Mouse (Mus musculus) NIH3T3 (cell line): ENCODE measurements around the gene Lcn3.
"Not testable (repeated sequence)": the region's sequence is repeated elsewhere in the genome, so short reads cannot be mapped to it uniquely, and the experiment has no call there.

Experiments
- DNase-seq: peaks from one replicate; pipeline ENCODE4 v3.0.0-alpha.2; 2012; ENCODE audit warnings: low read depth

Gene Lcn3

DNA sequence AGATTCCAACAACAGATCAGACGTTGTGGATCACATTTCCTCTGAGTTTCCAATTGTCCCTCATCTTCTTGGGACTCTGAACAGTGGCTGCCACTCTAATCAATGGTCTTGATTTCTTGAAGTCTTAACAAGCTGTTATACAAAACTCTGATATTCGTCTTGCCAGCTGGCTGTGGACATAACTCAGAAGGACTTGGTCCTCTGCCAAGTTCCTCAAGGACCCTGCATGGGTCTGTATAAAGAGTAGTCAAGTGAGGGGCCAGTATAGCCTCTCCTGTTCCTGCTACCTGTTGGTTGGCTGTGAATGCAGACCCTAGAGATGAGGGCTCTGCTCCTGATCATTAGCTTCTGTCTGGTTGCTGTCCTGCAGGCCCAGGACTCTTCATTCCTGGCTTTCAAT is at the start of gene Lcn3:
Lcn3 (plus strand) TSS at position 301 of the 400 bp plus-strand sequence.
- DNase-seq, result no peak

GRCm38 (mm10) chr2:25717222-25717621 is 48.1 kb upstream of the Lcn3 start:
- DNase-seq, result no peak

DNA sequence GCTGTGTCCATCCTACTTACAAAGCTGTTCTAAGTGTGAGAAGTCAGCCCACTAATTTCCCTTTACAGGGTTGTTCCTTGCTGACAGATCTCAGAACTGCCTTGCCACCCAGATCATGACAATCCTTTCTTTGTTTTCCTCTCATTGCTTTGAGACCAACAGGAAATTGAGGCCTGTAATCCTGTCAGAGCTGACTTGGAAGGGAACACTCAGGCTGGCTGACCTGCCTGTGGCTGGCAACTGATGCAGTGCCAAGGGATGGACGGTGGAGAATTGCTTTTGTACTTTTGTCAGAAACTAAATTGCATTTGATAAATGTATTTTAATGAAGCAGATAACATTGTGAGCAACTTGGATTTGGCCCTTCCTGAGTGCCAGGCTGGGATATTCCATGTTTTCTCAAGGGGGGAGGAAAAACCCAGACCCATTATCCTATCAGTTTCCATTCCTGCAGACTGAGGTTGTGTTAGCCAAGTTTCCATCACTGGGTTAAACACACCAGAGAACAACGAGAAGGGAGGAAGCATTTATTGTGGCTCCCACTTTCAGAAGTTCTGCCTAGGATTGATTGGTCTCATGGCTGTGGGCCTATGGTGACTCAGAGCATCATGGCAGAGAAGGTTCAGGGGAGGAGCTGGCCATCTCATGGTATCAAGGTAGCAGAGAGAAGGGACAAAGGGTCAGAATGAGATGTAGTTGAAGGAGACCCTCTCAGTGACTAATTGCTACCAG is 32.0 kb upstream of the Lcn3 start:
- no peak for DNase-seq

DNA sequence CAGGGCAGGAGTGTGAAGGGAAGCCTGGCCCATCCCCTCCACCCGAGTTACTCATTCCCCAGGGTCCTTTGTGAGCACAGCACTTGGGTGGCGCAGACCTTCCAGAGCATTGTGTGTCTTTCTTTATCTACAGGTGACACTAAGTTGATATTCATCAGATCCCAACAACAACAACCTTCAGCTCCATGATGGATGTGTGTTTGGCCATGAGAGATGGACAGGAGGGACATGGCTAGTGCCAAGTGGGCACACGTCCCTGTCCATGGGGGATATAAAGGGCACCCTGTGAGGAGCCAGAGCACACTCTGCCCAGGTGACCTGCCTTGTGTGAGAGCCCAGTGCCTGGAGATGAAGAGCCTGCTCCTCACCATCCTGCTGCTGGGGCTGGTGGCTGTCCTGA is 28.7 kb upstream of the Lcn3 start, which contains the start of gene Obp2b:
Obp2b (plus strand) TSS at position 301 of the 400 bp plus-strand sequence.
- DNase-seq, result not testable (repeated sequence)

DNA sequence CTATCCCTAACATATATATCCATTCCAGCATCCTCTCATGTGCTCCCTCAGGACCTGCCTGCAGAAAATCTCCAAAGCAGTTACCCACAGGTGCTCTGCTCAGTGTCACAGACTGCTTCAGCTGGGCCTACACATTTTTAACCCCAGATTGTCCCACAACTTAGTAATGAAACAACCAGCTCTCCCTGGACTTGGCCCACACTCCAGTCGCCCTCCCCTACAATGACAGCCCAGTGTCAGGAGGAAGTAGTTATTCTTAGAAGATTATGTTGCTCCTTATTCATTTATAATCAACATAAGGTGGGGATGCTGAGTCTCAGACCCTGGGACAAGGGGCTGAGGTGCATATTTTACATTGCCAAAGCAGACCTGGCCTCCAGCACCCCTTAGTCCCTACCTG is 23.7 kb upstream of the Lcn3 start:
- DNase-seq, result no peak

GRCm38 (mm10) chr2:25754201-25754600 is 11.2 kb upstream of the Lcn3 start:
- no peak for DNase-seq

DNA sequence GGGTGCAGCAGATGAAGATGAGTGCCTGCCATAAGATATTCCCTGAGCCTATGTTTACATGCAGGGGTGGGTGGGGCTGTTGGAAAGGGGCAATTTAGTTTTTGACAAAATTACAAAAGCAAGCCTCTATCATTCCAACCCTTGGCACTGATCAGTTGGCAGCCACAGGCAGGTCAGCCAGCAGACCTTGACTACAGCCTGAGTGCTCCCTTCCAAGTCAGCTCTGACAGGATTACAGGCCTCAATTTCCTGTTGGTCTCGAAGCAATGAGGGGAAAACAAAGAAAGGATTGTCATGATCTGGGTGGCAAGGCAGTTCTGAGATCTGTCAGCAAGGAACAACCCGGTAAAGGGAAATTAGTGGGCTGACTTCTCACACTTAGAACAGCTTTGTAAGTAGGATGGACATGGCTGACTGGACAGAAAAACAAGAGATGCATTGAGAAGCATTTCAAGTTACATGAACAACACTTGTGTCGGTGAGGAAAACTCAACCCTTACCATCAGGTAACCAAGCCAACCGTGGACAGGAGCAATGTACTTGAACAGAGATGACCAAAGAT is 7.2 kb upstream of the Lcn3 start:
- no peak for DNase-seq

- no peak for DNase-seq
Measured at GRCm38 (mm10) chr2:25767764-25768163, 2.4 kb downstream of the Lcn3 start.

DNA sequence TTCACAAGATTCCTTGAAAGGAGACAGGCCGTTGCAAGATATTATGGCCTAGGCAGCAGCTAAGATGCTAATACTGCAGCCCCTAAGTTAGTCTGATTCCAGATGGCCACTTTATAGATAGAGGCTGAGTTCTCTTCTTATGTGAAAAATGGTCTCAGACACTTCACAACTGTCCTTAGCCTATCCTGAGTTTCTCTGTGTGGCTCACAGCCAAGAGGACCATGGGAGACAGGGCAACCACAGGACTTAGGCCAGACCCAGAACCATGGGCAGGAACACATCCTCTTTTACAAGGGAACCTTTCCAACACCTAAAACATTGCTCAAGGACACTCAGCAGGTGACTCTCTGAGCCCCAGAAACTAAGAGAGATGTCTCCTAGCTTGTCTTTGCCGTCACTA is 8.1 kb downstream of the Lcn3 start:
- no peak for DNase-seq

DNA sequence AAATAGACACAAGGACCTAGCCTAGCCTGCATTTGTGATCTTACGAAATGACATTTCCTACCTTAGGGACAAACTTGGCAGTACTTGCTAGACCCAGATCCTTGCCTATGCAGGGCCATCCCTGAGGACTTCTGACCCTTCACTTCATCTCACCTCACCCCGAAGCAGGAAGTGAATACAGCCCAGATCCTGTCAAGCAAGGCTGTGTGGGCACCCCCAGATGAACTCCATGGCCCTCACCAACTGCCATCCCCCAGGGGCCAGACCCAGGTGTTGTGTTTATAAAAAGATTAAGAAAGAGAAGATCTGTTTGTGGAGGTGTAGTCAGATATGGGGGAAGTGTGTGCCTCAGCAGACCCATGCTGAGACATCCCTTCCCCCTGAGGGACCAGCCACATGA is 9.3 kb downstream of the Lcn3 start:
- DNase-seq, result no peak

GRCm38 (mm10) chr2:25775991-25776390 is 10.6 kb downstream of the Lcn3 start:
- DNase-seq, result no peak

GRCm38 (mm10) chr2:25776717-25777116 is 11.3 kb downstream of the Lcn3 start, which contains the start of gene Lcn11:
Gene Lcn11 (plus strand): TSS chr2:25777017.
- no peak for DNase-seq

DNA sequence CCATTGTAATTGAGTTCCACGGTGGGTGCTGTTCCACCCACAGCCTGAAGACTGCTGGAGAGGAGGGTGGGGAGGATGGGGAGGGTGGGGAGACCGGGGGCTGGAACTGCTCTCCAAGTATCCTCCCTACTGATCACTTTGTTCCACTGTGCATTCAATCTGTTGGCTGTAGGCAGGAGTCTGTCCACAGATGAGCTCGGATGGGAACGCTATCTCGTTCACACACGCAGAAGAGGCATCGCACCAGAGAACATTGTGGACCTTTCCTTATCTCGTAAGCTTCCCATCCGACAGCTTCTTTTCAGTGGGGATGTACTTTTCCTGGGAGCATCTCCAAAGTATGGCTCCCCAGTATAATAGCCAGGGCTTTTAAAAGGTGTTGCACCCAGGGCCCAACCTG is 13.7 kb downstream of the Lcn3 start:
- DNase-seq, result no peak

GRCm38 (mm10) chr2:25780921-25781320 is 15.6 kb downstream of the Lcn3 start:
- no peak for DNase-seq

DNA sequence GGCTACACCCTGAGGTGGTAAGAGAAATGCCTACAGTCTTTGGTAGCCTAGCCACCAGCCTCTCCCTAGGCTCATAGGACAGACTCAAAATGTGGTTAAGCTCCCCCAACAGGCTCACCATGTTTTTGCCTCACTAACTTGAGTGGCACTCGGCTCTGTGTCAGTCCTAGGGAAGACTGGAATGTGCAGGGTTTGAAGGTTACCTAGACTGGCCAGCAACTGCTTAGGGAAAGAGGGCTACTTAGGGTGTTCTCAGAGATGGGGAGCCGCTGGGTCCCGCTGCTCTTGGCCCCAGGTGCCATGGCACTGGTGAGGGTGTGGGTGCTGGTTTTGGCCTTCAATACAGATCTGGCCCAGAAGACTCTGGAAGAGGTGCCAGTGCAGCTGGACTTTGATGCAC is 16.6 kb downstream of the Lcn3 start, which contains the start of gene Gm13539:
Gm13539 (plus strand) TSS at position 301 of the 400 bp plus-strand sequence.
- no peak for DNase-seq

DNA sequence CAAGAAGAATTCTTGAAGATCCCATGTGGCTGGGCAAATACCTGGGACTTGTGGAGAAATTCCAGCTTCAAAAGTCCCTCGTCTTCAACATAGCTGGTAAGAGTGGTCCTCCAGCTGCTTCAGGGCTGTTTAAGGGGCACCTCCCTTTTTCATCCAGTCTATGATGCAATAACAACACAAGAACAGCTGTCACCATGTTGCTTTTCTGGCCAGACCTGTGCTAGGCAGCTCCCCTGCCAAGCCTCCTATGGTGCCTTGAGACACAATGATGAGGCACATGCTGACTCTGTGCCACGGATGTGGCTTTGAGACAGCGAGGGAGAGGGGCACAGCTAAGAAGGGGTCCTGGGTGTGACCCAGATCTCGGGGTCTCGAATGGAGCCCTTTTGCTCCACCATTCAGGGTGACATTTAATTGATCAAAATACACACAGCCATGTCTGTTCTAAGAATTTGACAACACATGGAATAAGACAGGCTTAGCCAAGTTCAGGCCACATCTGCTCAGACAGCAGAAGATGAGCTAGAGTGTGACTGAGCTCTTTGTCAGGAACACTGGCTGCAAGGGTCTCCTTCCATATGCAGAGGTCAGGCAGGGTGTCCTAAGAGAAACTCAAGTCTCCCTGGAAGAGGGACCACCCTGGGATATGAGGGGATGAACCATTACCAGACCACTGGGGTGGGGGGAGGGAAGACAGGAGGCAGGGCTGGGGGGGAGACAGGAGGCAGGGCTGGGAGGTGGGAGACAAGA is 20.4 kb downstream of the Lcn3 start:
- DNase-seq, result no peak

DNA sequence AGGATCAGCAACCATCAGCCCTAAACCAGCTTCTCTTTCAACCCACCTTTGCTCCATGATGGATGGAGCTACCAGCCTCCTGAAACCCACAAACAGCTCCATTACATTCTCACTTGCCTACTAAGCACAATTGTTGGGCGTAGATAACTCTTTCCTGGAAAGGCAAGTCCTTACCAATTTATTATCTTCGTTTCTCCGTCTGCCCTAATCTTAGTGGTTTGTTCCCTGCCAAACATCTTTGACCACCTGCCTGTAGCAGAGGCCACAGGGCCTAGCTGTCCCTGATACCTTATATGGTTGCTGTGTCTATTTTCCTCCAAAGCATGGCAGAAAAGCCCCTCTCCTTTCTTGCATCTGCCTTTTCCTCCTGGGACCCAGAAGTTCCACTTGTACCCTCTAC is 23.7 kb downstream of the Lcn3 start:
- no peak for DNase-seq

DNA sequence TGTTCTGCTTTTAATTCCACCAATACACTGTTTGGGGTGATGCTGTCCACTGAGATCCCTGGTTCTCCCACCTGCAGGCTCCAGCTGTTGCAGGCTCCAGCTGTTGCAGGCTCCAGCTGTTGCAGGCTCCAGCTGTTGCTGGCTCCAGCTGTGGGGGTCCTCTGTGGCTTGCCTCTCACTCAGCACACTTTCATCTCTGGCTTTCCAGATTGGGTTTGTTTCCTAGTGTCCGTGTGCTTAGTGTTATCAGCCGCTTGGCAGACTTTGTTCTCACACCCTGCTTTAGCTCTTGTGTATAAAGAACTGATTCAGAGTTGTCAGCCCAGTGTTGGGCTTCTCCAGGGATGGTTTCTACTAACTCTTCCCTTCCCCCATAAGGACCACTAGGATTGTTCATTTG is 32.3 kb downstream of the Lcn3 start:
- DNase-seq, result no peak

DNA sequence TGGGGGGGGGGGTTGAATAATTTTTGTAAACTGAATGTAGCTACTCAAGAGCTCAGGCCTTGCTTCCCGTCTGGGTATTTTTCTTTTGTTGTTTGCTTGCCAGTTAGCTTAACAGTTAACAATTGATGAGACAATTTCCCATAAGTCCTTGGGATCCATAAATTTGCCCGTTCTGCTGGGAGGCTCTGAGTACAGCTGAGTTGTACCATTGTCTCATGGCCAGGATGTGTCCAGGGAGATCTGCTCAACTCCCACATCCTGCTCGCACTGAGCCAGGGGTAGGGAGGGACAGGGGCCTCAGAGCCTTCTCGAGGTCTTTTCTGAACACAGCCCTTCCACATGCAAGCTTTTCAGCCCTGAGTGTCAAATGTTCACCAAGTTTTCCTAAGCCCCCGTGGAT is 32.7 kb downstream of the Lcn3 start:
- DNase-seq, result no peak

GRCm38 (mm10) chr2:25811711-25812110 is 46.3 kb downstream of the Lcn3 start:
- no peak for DNase-seq

- DNase-seq, result no peak
Measured at GRCm38 (mm10) chr2:25813364-25813763, 48.0 kb downstream of the Lcn3 start.

- not testable (repeated sequence) for DNase-seq
Measured at GRCm38 (mm10) chr2:25815748-25816147, 50.4 kb downstream of the Lcn3 start, which contains the start of gene Glt6d1. Gene Glt6d1 (minus strand): TSS chr2:25815848.
